Mouse (Mus musculus): Measurements from ENCODE around the gene Chst10.

DNA sequence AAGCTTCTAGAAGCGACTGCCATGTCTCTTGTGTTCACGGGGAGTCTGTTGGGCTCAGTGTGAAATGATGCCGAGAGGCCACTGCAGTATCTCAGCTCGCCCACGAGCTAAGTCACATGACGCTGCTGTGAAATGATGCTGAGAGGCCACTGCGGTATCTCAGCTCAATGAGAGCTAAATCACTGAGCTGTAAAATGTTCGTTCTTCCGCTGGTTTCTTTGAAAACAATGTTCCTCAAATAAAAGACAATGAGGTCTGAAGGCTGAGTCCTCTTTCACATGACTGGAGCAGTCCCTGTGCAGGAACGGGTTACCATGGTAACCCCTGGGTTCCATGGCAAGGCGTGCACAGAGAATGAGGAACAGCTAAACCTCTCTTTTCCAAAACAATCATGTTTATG is 50.0 kb downstream of the Chst10 start:
- TF ChIP-seq POLR2A (IDR thresholded peaks at IDR 0.05; ENCODE audit: low read depth, low read length) (no peak), CTCF (conservative IDR thresholded peaks at IDR 0.05; ENCODE audit: insufficient read depth, insufficient read length, low read depth, low read length) (no peak)
